Mouse (Mus musculus): ENCODE results near the gene Cenpq. TPM values are rescaled to one million over a fixed set of nuclear protein-coding genes. Genes with fewer than 3 reads are reported as not detected.

Gene Cenpq
- polyA plus RNA-seq, 1 experiment from 2014 or later = 26.0 TPM

- H3K36me3 ChIP-seq (ENCODE audit: control insufficient read depth, insufficient read depth, low read length) = no peaks in the 10 kb centered on the region
- no peak overlapping the region for H3K27ac ChIP-seq (ENCODE audit: low read length)
- no peak overlapping the region for H3K4me2 ChIP-seq (replicated peaks; ENCODE audit: low read depth, low read length)
- ATAC-seq (ENCODE audit: insufficient number of reproducible peaks, insufficient read depth, low FRiP score, low read depth) = no peak
- H3K27me3 ChIP-seq (ENCODE audit: control insufficient read depth, insufficient read depth, low read length) = no peaks in the 10 kb centered on the region
- no peak overlapping the region for H3K9ac ChIP-seq (replicated peaks; ENCODE audit: low read depth, low read length)
- H3K4me3 ChIP-seq (ENCODE audit: low read depth, low read length) = no peak overlapping the region
- H3K4me1 ChIP-seq (ENCODE audit: control insufficient read depth, insufficient read depth, low read length) = peaks cover 4% of the 10 kb centered on the region; the same call in 1 of the 2 replicates
- 51% methylated on average over 4 of the region's 4 CpGs for WGBS
- no peaks in the 10 kb centered on the region for H3K9me3 ChIP-seq (ENCODE audit: control insufficient read depth, low read depth, low read length)
Observed at GRCm38 (mm10) chr17:40903345-40903744, 31.5 kb downstream of the Cenpq start.

DNA sequence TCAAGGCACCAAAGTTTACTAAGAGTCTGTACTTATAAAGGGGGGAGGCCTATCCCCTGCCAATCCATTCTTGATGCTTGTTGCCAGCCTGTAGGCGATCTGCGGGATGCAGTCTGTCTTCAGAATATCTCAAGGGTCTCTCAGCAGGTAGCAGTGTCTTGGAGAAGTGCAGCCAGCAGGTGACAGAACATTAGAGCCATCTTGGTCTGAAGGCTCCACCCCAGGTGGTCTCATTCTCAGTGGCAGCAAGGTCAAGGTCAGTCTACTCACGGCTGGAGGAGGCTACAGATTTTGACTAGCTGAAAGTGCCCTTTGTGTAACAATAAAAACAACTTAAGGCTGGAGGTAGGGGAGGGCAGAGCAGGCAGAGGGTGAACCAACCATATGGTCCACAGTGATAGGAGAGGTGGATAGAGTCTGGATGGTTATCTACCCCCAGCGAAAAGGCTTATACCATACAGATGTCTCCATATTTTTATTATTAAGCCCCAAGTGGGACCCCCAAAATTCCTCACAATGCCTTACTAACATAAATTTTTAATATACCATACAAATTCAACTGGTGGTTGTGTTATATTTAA lies 35.0 kb downstream of the Cenpq start:
- H3K9ac ChIP-seq (replicated peaks; ENCODE audit: low read depth, low read length) = no peak overlapping the region
- no peak overlapping the region for H3K4me3 ChIP-seq (ENCODE audit: low read depth, low read length)
- H3K9me3 ChIP-seq (ENCODE audit: control insufficient read depth, low read depth, low read length) = no peaks in the 10 kb centered on the region
- no peak for ATAC-seq (ENCODE audit: insufficient number of reproducible peaks, insufficient read depth, low FRiP score, low read depth)
- H3K4me2 ChIP-seq (replicated peaks; ENCODE audit: low read depth, low read length) = no peak overlapping the region
- no peaks in the 10 kb centered on the region for H3K27me3 ChIP-seq (ENCODE audit: control insufficient read depth, insufficient read depth, low read length)
- no peaks in the 10 kb centered on the region for H3K36me3 ChIP-seq (ENCODE audit: control insufficient read depth, insufficient read depth, low read length)
- 52% methylated on average over 4 of the region's 4 CpGs for WGBS
- no peak overlapping the region for H3K27ac ChIP-seq (ENCODE audit: low read length)
- H3K4me1 ChIP-seq (ENCODE audit: control insufficient read depth, insufficient read depth, low read length) = peaks cover 4% of the 10 kb centered on the region; the same call in 1 of the 2 replicates

DNA sequence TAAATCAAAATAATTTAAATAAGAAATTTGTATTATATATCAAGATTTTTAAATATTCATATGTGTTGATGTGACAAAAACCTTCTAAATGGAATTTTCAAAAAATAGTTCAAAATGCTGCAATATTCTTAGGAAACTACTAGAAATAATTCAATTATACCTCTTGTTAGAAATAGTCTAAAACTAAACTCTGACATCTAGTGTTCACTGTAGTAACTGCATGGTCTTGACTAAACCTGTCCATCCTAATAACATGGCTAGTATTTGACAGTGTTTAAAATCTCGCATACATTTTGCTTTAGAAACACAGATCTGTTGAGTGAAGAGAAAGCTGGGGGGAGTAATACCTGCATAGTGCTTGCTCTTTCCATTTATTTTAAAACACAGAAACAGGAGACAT lies 38.0 kb downstream of the Cenpq start:
- H3K36me3 ChIP-seq (ENCODE audit: control insufficient read depth, insufficient read depth, low read length) = no peaks in the 10 kb centered on the region
- H3K4me3 ChIP-seq (ENCODE audit: low read depth, low read length) = no peak overlapping the region
- no peaks in the 10 kb centered on the region for H3K9me3 ChIP-seq (ENCODE audit: control insufficient read depth, low read depth, low read length)
- H3K4me1 ChIP-seq (ENCODE audit: control insufficient read depth, insufficient read depth, low read length) = no peaks in the 10 kb centered on the region
- WGBS = 63% methylated on average over 1 of the region's 1 CpGs
- no peaks in the 10 kb centered on the region for H3K27me3 ChIP-seq (ENCODE audit: control insufficient read depth, insufficient read depth, low read length)
- H3K9ac ChIP-seq (replicated peaks; ENCODE audit: low read depth, low read length) = no peak overlapping the region
- H3K4me2 ChIP-seq (replicated peaks; ENCODE audit: low read depth, low read length) = no peak overlapping the region
- no peak overlapping the region for H3K27ac ChIP-seq (ENCODE audit: low read length)
- no peak for ATAC-seq (ENCODE audit: insufficient number of reproducible peaks, insufficient read depth, low FRiP score, low read depth)

DNA sequence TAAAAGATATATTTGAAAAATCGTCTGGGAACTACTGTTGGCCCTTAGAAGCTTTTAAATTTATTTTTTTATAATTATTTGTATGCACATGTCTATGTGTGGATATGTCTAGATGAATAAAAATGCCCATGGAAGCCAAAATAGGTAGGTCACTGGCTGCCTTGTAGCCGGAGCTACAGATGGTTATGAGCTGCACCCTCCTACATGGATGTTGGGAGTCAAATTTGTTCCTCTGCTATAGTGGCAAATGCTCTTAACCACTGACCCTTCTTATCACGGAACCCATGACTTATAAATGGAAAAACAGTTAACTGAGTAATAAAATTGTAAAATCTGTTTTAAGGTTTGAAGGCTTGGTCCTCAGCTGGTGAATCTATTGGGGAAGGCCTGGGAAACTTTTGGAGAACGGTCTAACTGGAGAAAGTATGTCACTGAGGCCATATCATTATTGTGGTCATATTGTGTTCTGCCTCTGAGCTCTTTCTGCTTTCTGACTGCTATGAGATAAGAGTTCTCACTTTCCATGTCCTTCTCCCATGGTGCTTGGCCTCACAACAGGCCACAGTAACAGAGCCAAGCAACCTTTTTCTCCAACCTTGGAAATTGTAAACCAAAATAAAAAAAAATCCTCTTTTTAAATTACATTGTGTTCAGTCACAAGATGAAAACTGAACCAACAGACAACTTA lies 46.9 kb downstream of the Cenpq start:
- no peaks in the 10 kb centered on the region for H3K36me3 ChIP-seq (ENCODE audit: control insufficient read depth, insufficient read depth, low read length)
- H3K9ac ChIP-seq (replicated peaks; ENCODE audit: low read depth, low read length) = no peak overlapping the region
- no peaks in the 10 kb centered on the region for H3K9me3 ChIP-seq (ENCODE audit: control insufficient read depth, low read depth, low read length)
- no peak for ATAC-seq (ENCODE audit: insufficient number of reproducible peaks, insufficient read depth, low FRiP score, low read depth)
- WGBS = 79% methylated on average over 4 of the region's 4 CpGs
- no peaks in the 10 kb centered on the region for H3K4me1 ChIP-seq (ENCODE audit: control insufficient read depth, insufficient read depth, low read length)
- no peak overlapping the region for H3K27ac ChIP-seq (ENCODE audit: low read length)
- no peaks in the 10 kb centered on the region for H3K27me3 ChIP-seq (ENCODE audit: control insufficient read depth, insufficient read depth, low read length)
- no peak overlapping the region for H3K4me3 ChIP-seq (ENCODE audit: low read depth, low read length)
- no peak overlapping the region for H3K4me2 ChIP-seq (replicated peaks; ENCODE audit: low read depth, low read length)

DNA sequence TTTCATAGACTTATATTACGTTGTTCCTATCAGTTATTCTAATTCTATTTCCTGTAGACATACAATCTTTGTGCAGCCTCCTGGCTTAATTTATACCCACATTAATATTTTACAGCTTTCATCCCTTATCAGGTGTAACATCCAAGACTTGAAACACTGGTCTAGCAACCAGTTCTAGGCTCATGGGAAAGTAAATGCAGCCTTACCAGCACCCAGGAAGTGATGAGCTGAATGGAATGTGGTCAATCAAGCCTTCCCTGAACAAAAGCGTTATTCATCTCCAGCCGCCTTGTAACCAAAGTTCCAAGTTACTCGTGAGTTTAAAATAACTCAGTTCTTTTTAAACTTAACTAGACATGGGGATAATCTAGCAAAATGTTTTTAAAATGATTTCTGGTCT lies 49.7 kb downstream of the Cenpq start:
- H3K36me3 ChIP-seq (ENCODE audit: control insufficient read depth, insufficient read depth, low read length) = no peaks in the 10 kb centered on the region
- H3K27me3 ChIP-seq (ENCODE audit: control insufficient read depth, insufficient read depth, low read length) = no peaks in the 10 kb centered on the region
- ATAC-seq (ENCODE audit: insufficient number of reproducible peaks, insufficient read depth, low FRiP score, low read depth) = no peak
- H3K9me3 ChIP-seq (ENCODE audit: control insufficient read depth, low read depth, low read length) = no peaks in the 10 kb centered on the region
- H3K4me2 ChIP-seq (replicated peaks; ENCODE audit: low read depth, low read length) = no peak overlapping the region
- 75% methylated on average over 4 of the region's 4 CpGs for WGBS
- H3K4me3 ChIP-seq (ENCODE audit: low read depth, low read length) = no peak overlapping the region
- no peak overlapping the region for H3K27ac ChIP-seq (ENCODE audit: low read length)
- H3K4me1 ChIP-seq (ENCODE audit: control insufficient read depth, insufficient read depth, low read length) = no peaks in the 10 kb centered on the region
- H3K9ac ChIP-seq (replicated peaks; ENCODE audit: low read depth, low read length) = no peak overlapping the region

DNA sequence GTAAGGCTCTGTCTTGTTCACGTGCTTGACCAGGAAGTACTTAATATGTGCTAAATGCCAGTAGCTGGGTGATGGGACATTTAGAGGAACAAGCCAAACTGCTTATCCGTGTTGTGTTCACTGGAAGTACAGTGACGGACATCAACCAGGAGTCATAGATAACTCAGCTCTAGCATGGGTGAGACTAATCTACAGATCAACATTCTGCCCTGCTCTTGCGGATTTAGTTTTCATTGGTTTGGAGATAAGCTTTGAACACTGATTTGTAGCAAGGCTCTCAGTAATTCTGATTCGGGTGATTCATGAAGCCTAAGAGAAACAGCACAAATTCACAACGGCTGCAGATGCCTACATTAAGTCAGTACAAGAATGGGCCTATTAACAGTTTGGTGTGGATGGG lies 52.7 kb downstream of the Cenpq start:
- H3K4me3 ChIP-seq (ENCODE audit: low read depth, low read length) = no peak overlapping the region
- H3K4me2 ChIP-seq (replicated peaks; ENCODE audit: low read depth, low read length) = no peak overlapping the region
- no peak overlapping the region for H3K9ac ChIP-seq (replicated peaks; ENCODE audit: low read depth, low read length)
- no peaks in the 10 kb centered on the region for H3K4me1 ChIP-seq (ENCODE audit: control insufficient read depth, insufficient read depth, low read length)
- no peak overlapping the region for H3K27ac ChIP-seq (ENCODE audit: low read length)
- ATAC-seq (ENCODE audit: insufficient number of reproducible peaks, insufficient read depth, low FRiP score, low read depth) = no peak
- no peaks in the 10 kb centered on the region for H3K9me3 ChIP-seq (ENCODE audit: control insufficient read depth, low read depth, low read length)
- 85% methylated on average over 6 of the region's 6 CpGs for WGBS
- H3K36me3 ChIP-seq (ENCODE audit: control insufficient read depth, insufficient read depth, low read length) = no peaks in the 10 kb centered on the region
- H3K27me3 ChIP-seq (ENCODE audit: control insufficient read depth, insufficient read depth, low read length) = no peaks in the 10 kb centered on the region

- no peaks in the 10 kb centered on the region for H3K4me1 ChIP-seq (ENCODE audit: control insufficient read depth, insufficient read depth, low read length)
- no peaks in the 10 kb centered on the region for H3K27me3 ChIP-seq (ENCODE audit: control insufficient read depth, insufficient read depth, low read length)
- peak within 1 kb of the TSS; percentile 55 for H3K4me3 ChIP-seq (ENCODE audit: low read depth, low read length)
- no peaks in the 10 kb centered on the region for H3K9me3 ChIP-seq (ENCODE audit: control insufficient read depth, low read depth, low read length)
- peak; percentile 85 for ATAC-seq (ENCODE audit: insufficient number of reproducible peaks, insufficient read depth, low FRiP score, low read depth)
- H3K27ac ChIP-seq (ENCODE audit: low read length) = 0 out of 2 replicates have a peak within 1 kb of the TSS, but pooled peaks have one; percentile 22
- peak within 1 kb of the TSS; percentile 83 for H3K4me2 ChIP-seq (replicated peaks; ENCODE audit: low read depth, low read length)
- H3K36me3 ChIP-seq (ENCODE audit: control insufficient read depth, insufficient read depth, low read length) = no peaks in the 10 kb centered on the region
- peak within 1 kb of the TSS; percentile 31 for H3K9ac ChIP-seq (replicated peaks; ENCODE audit: low read depth, low read length)
- WGBS = under 1% methylated on average over 40 of the region's 40 CpGs
Observed at GRCm38 (mm10) chr17:40879924-40880691, 54.7 kb downstream of the Cenpq start, which contains the start of gene 9130008F23Rik. 9130008F23Rik (minus strand) TSS chr17:40880559.

DNA sequence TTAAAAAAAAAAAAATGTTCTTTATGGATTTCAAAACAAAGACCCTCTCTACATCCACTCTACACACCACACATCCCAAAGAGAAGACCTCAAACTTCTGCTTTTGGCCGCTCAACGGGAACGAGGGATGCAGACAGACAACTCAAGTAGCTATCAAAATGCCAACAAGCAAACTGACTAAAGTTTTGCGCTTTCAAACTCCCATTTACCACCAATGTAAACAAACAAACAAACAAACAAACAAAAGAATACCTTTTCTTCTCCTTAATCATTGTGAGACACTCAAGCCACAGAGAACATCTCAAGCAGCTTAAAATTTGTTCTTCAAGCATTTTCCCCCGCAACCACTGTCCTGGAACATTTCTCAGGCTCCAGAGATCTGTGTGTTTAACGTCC lies 55.3 kb downstream of the Cenpq start:
- Histone ChIP-seq H3K4me1 (ENCODE audit: control insufficient read depth, insufficient read depth, low read length) (no peaks in the 10 kb centered on the region), H3K9ac (replicated peaks; ENCODE audit: low read depth, low read length) (peak overlapping the region; percentile 31; the same call in 1 of the 2 replicates), H3K9me3 (ENCODE audit: control insufficient read depth, low read depth, low read length) (no peaks in the 10 kb centered on the region), H3K4me3 (ENCODE audit: low read depth, low read length) (peak overlapping the region; percentile 55), H3K27me3 (ENCODE audit: control insufficient read depth, insufficient read depth, low read length) (no peaks in the 10 kb centered on the region), H3K36me3 (ENCODE audit: control insufficient read depth, insufficient read depth, low read length) (no peaks in the 10 kb centered on the region), H3K4me2 (replicated peaks; ENCODE audit: low read depth, low read length) (peak overlapping the region; percentile 83), H3K27ac (ENCODE audit: low read length) (no peak overlapping the region)
- 13% methylated on average over 6 of the region's 6 CpGs for WGBS
- ATAC-seq (ENCODE audit: insufficient number of reproducible peaks, insufficient read depth, low FRiP score, low read depth) = no peak

Data from stomach, embryonic 14.5 days (tissue).